Mouse (Mus musculus) heart, embryonic 14.5 days (tissue): ENCODE data around the gene Aldh2. TPM values are rescaled to one million over a fixed set of nuclear protein-coding genes. Genes with fewer than 3 reads are reported as not detected.

Source experiments
- ATAC-seq: fragments of 200-750 bp; cut with Nextera tagmentation; 2 replicates; pipeline ENCODE4 v1.8.0; 2017; ENCODE audit warnings: low read depth, moderate TSS enrichment; ENCODE audit not compliant: insufficient number of reproducible peaks, insufficient read depth, low FRiP score
- H3K27ac ChIP-seq, 2 experiments: fragments of 200-500 bp in 1 of 2; fragments of 300-500 bp in 1 of 2; sonication (generic) in 1 of 2; replicated peaks in 1 of 2; 2 replicates each; pipeline ENCODE4 v1.5.1; 2012 to 2014; ENCODE audit warnings: low read depth in 2 of 2, low read length in 2 of 2, control low read depth in 1 of 2, mild to moderate bottlenecking in 1 of 2, mixed read lengths in 1 of 2; ENCODE audit not compliant: control insufficient read depth in 1 of 2, insufficient read depth in 1 of 2
- H3K27me3 ChIP-seq: fragments of 300-500 bp; sonication (generic); 2 replicates; pipeline ENCODE4 v1.6.1; 2014; ENCODE audit warnings: mild to moderate bottlenecking, low read length, control low read depth; ENCODE audit not compliant: control insufficient read depth, insufficient read depth
- H3K36me3 ChIP-seq: fragments of 300-500 bp; sonication (generic); 2 replicates; pipeline ENCODE4 v1.6.1; 2014; ENCODE audit warnings: mild to moderate bottlenecking, control low read depth, low read length, mixed read lengths; ENCODE audit not compliant: control insufficient read depth, insufficient read depth
- H3K4me1 ChIP-seq, 2 experiments: fragments of 200-500 bp in 1 of 2; fragments of 300-500 bp in 1 of 2; sonication (generic) in 1 of 2; 2 replicates each; pipeline ENCODE4 v1.6.1; 2012 to 2014; ENCODE audit warnings: low read length in 2 of 2, control low read depth in 1 of 2, mixed read lengths in 1 of 2; ENCODE audit not compliant: control insufficient read depth in 2 of 2, insufficient read depth in 2 of 2
- H3K4me2 ChIP-seq: fragments of 300-500 bp; sonication (generic); 2 replicates; pipeline ENCODE4 v1.6.1; 2014; ENCODE audit warnings: mild to moderate bottlenecking, low read length
- H3K4me3 ChIP-seq, 2 experiments: fragments of 200-500 bp in 1 of 2; fragments of 300-500 bp in 1 of 2; sonication (generic) in 1 of 2; 2 replicates each; pipeline ENCODE4 v1.5.1; 2012 to 2014; ENCODE audit warnings: low read length in 2 of 2, mild to moderate bottlenecking in 2 of 2, control low read depth in 1 of 2, low read depth in 1 of 2, moderate library complexity in 1 of 2; ENCODE audit not compliant: control insufficient read depth in 1 of 2, insufficient read depth in 1 of 2
- H3K9ac ChIP-seq: fragments of 300-500 bp; sonication (generic); 2 replicates; pipeline ENCODE4 v1.6.1; 2014; ENCODE audit warnings: mild to moderate bottlenecking, low read length
- H3K9me3 ChIP-seq: fragments of 300-500 bp; sonication (generic); 2 replicates; pipeline ENCODE4 v1.6.1; 2016; ENCODE audit warnings: low read length, control low read depth; ENCODE audit not compliant: control insufficient read depth
- WGBS: fragments of 180-500 bp; shearing (Covaris S2); extraction: QIAGEN DNeasy Blood & Tissue Kit; methylation state at CpG from one replicate; pipeline ENCODE4 v1.1.7; 2014; 5-methylcytosine and 5-hydroxymethylcytosine counted together
- polyA plus RNA-seq: library from polyadenylated mRNA; unstranded; fragments of >200 nt; fragmentation: Nextera tagmentation; extraction: Ambion mirVana; gene quantifications from 2 replicates; pipeline ENCODE4 v1.2.1, GENCODE M21; 2014

The Aldh2 gene
- polyA plus RNA-seq, 1 experiment from 2014 or later = 32.0 TPM

DNA sequence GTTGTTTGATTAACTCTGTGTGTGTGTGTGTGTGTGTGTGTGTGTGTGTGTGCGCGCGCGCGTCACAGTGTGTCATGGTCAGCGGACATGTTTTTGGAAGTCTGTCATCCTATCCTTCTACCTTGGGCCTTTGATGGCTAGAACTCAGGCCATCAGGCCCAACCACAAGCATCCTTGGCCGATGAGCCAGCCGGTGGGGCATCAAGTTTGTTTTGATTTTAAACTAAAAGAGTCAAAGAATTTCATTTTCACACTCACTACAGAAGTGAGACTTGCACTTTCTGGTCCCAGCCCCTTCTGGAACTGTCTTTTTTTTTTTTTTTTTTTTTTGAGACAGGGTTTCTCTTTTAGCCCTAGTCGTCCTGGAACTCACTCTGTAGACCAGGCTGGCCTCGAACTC is 8.6 kb downstream of the Aldh2 start:
- H3K4me1 ChIP-seq = peaks cover 4 to 10% of the 10 kb centered on the region in 2 experiments

DNA sequence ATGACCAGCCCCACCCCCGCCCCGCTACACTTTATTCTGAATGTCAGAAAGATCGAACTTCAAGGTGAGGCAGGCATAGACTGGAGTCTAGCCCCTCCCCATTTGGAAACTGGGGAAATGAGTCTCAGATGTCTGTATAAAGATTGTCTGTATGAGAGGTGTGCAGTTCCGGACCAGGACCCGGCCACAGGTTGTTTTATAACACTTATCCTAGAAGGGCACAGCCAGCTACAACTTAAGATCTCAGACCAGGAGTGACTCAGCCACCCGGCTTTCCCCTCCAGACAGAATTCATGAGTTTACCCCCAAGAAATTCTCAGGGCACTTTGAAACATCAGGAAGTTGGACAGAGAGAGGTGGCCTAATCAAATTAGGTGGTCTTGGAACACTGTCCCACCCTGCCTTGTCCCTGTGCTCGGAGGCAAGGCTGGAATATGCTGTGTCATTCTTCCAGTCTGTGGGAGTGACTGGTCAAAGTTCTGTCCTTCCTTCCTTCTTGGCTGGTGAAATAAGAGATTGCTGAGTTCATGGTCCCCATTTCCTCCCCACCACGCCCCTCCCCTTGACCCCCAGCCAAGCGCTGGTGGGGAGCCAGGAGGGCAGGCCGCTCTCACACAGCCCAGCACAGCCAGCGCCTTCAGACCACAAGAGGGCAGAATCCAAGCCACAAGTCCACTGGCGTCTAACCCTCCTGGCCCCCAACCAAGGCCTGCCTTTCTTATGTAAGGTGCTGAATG is 9.7 kb downstream of the Aldh2 start:
- Histone ChIP-seq H3K4me2 (peak overlapping the region; percentile 16; the same call in 1 of the 2 replicates), H3K4me1 (peaks cover 4 to 10% of the 10 kb centered on the region in 2 experiments), H3K27ac (peak overlapping the region; percentile 45 to 64; a peak in 3 of 4 replicates), H3K9ac (no peak overlapping the region; the same call in 1 of the 2 replicates), H3K27me3 (no peaks in the 10 kb centered on the region), H3K36me3 (peaks cover 6% of the 10 kb centered on the region; the same call in 1 of the 2 replicates), H3K4me3 (no peak overlapping the region), H3K9me3 (no peaks in the 10 kb centered on the region)
- 48% methylated on average over 12 of the region's 12 CpGs for WGBS
- peak; percentile 86 for ATAC-seq

More for the DNA sequence above, 8.6 kb downstream of the Aldh2 start:
- ATAC-seq = no peak
- no peaks in the 10 kb centered on the region for H3K9me3 ChIP-seq
- H3K4me2 ChIP-seq = no peak overlapping the region
- H3K27ac ChIP-seq = no peak overlapping the region
- H3K4me3 ChIP-seq = no peak overlapping the region
- H3K27me3 ChIP-seq = no peaks in the 10 kb centered on the region
- H3K9ac ChIP-seq = no peak overlapping the region
- H3K36me3 ChIP-seq = no peaks in the 10 kb centered on the region
- 95% methylated on average over 10 of the region's 10 CpGs for WGBS

DNA sequence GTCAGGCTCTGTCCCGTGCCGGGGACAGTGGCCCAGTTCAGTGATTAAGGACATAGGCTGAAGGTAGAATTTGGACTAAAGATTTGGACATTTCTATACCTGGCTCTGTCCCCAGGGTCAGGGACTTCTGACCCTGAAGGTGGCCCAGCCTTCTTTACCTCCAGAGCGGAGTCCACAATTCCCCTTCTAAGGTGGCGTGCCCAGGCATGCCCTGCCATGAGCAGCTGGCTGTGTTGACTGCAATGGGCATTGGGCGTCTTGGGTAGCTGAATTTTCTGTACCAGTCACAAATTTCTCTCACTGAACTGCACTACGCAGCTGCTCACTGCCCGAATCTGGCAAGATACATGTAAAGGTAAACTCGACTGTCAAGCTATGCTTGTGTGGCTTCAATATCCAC is 11.7 kb downstream of the Aldh2 start:
- H3K4me1 ChIP-seq = peaks cover 4 to 10% of the 10 kb centered on the region in 2 experiments
- no peaks in the 10 kb centered on the region for H3K27me3 ChIP-seq
- no peak overlapping the region for H3K9ac ChIP-seq
- H3K4me3 ChIP-seq = no peak overlapping the region
- peaks cover 6% of the 10 kb centered on the region; the same call in 1 of the 2 replicates for H3K36me3 ChIP-seq
- ATAC-seq = no peak
- WGBS = 84% methylated on average over 8 of the region's 8 CpGs
- no peak overlapping the region for H3K27ac ChIP-seq
- no peak overlapping the region for H3K4me2 ChIP-seq
- H3K9me3 ChIP-seq = no peaks in the 10 kb centered on the region

- WGBS = 72% methylated on average over 11 of the region's 11 CpGs
- ATAC-seq = no peak
- peaks cover 0 to 5% of the 10 kb centered on the region in 2 experiments; a peak in 1 of 4 replicates for H3K4me1 ChIP-seq
Observed at GRCm38 (mm10) chr5:121576927-121577488, 16.6 kb downstream of the Aldh2 start.

GRCm38 (mm10) chr5:121575867-121576266 is 17.8 kb downstream of the Aldh2 start:
- H3K27me3 ChIP-seq = no peaks in the 10 kb centered on the region
- no peak overlapping the region for H3K4me3 ChIP-seq
- H3K4me2 ChIP-seq = no peak overlapping the region
- H3K27ac ChIP-seq = no peak overlapping the region
- peaks cover 9% of the 10 kb centered on the region; the same call in 1 of the 2 replicates for H3K36me3 ChIP-seq
- no peak overlapping the region for H3K9ac ChIP-seq
- no peaks in the 10 kb centered on the region for H3K9me3 ChIP-seq
- WGBS = 88% methylated on average over 11 of the region's 11 CpGs
- no peak for ATAC-seq
- peaks cover 0 to 1% of the 10 kb centered on the region in 2 experiments; a peak in 1 of 4 replicates for H3K4me1 ChIP-seq

More at GRCm38 (mm10) chr5:121576927-121577488, 16.6 kb downstream of the Aldh2 start:
- H3K9ac ChIP-seq = no peak overlapping the region
- peaks cover 9% of the 10 kb centered on the region; the same call in 1 of the 2 replicates for H3K36me3 ChIP-seq
- no peak overlapping the region for H3K4me3 ChIP-seq
- no peak overlapping the region for H3K27ac ChIP-seq
- no peaks in the 10 kb centered on the region for H3K9me3 ChIP-seq
- H3K27me3 ChIP-seq = no peaks in the 10 kb centered on the region
- no peak overlapping the region for H3K4me2 ChIP-seq

- Histone ChIP-seq H3K27me3 (no peaks in the 10 kb centered on the region), H3K36me3 (0 out of 2 replicates have a peak, but pooled peaks cover 4% of the 10 kb centered on the region), H3K9ac (no peak overlapping the region), H3K4me3 (no peak overlapping the region), H3K4me2 (no peak overlapping the region), H3K27ac (no peak overlapping the region), H3K9me3 (no peaks in the 10 kb centered on the region), H3K4me1 (no peaks in the 10 kb centered on the region)
- ATAC-seq = no peak
- WGBS = 89% methylated on average over 13 of the region's 13 CpGs
Observed at GRCm38 (mm10) chr5:121574145-121574544, 19.5 kb downstream of the Aldh2 start.

- 33% methylated on average over 1 of the region's 1 CpGs for WGBS
- H3K27ac ChIP-seq = no peak overlapping the region
- H3K27me3 ChIP-seq = no peaks in the 10 kb centered on the region
- H3K9me3 ChIP-seq = no peaks in the 10 kb centered on the region
- H3K4me1 ChIP-seq = peaks cover 3 to 5% of the 10 kb centered on the region in 2 experiments; a peak in 2 of 4 replicates
- H3K4me3 ChIP-seq = no peak overlapping the region
- no peak overlapping the region for H3K4me2 ChIP-seq
- no peak for ATAC-seq
- peaks cover 6% of the 10 kb centered on the region; the same call in 1 of the 2 replicates for H3K36me3 ChIP-seq
- peak overlapping the region; percentile 8; the same call in 1 of the 2 replicates for H3K9ac ChIP-seq
Observed at GRCm38 (mm10) chr5:121570787-121571186, 22.8 kb downstream of the Aldh2 start.
